Mouse (Mus musculus): ENCODE results near the gene Prkrip1.

Gene Prkrip1

DNA sequence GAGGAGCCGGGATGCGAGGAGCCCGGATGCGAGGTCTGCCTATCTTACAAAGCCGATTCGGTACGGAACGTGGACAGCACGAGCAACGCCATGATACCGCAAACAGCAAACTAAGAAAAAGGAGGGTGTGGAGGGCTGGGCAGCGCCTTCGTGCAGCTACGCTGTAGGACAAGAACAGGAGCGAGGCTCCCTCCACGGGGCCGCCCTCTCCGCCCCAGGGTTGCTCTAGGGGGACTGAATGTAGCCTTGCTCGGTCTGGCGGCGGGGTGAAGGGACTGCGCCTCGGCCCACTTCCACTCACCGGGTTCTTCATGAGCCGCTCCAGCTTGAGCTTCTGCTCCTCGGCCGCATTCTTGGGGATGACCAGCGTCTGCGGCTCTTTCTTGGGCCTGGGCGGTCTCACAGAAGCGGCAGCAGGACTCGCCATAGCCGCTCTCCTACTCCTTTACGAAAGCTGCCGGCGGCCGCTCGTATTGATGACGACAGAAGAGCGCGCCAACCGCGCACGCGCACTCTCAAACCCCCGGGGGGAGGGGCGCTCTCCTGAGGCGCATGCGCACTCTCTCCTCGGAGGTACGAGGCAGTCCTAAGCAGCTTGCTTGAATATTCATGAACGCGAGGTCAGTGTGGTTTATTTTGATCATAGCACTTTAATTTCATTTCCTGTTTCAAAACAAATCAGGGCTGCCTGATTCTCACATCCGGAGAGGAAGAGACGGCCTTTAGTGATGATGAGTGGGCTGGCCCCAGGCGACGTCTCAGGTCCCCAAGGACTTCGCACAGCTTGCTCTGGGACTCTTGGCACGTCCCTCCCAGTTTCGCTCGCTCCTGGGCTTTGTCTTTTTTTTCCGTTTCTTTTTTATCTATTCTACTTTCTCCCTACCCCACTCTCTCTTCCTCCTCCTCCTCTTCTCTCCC lies at the start of gene Prkrip1:
Prkrip1 (minus strand) TSS at position 490 of the 918 bp plus-strand sequence.
- DNase-seq (ENCODE audit: low spot score) = peak; percentile 100

GRCm38 (mm10) chr5:136248441-136248840 lies 49.7 kb upstream of the Prkrip1 start:
- no peak for DNase-seq (ENCODE audit: low spot score)

DNA sequence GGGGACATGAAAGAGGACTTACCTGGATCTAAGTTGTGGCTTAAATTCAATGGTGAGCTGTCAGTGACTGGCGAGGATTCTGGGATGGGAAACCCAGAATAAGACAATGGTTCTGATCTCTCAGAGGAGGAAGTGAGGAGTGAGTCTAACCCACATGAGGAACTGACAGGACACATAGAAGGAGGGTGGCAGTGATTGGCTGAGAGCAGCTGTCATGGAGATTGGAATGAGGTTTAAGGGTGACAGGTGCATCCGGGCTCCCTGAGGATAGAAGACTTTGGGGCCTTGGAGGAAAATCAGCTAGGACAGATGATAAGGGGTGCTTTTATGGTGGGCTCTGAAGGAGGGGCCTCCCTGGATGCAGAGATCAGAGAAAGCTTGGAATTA lies 47.7 kb upstream of the Prkrip1 start, which contains the start of gene Sh2b2:
Sh2b2 (minus strand) TSS at position 105 of the 387 bp plus-strand sequence.
- no peak for DNase-seq (ENCODE audit: low spot score)

DNA sequence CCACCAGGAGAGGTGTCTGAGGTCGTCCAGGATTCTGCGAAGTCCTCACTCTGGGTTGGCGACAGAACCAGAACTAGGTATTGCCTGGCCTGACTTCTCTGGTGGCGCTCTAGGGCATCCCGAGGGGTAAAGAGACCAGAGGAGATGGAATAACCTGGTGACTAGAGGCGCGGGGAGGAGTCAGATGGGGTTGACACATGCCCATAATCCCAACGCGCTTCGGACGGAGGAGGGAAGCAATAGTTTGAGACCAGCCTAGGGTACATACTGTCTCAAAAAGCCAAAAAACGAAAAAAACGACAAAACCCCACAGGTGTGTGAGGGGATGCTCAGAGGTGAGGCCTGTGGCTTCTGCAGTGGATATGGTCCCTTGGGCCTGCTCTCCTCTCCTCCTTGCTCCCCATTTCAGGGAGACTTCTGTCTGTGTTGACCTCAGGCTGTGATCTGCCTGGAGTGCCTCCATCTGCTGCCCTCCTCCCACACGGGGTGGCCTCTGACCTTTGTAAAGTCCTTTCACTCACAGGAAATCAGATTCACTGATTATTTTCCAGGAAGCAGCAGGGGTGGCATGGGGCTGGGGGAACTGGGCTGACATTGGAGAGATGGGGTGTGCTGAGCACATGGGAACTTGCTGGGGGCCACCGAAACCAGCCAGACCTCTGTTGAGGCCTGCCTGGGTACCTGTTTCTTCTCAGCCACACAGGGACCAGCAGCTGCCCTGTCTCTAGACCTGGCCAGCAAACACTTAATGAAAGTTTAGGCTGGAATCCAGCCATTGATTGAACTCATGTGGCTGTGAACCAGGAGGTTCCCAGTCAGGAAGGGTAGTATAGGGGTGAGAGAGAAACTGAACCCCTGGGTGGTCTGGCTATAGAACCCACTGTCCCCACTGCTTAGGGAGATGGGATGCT lies 47.0 kb upstream of the Prkrip1 start:
- peak; percentile 85 for DNase-seq (ENCODE audit: low spot score)

GRCm38 (mm10) chr5:136244762-136245540 lies 46.2 kb upstream of the Prkrip1 start:
- peak; percentile 94 for DNase-seq (ENCODE audit: low spot score)

DNA sequence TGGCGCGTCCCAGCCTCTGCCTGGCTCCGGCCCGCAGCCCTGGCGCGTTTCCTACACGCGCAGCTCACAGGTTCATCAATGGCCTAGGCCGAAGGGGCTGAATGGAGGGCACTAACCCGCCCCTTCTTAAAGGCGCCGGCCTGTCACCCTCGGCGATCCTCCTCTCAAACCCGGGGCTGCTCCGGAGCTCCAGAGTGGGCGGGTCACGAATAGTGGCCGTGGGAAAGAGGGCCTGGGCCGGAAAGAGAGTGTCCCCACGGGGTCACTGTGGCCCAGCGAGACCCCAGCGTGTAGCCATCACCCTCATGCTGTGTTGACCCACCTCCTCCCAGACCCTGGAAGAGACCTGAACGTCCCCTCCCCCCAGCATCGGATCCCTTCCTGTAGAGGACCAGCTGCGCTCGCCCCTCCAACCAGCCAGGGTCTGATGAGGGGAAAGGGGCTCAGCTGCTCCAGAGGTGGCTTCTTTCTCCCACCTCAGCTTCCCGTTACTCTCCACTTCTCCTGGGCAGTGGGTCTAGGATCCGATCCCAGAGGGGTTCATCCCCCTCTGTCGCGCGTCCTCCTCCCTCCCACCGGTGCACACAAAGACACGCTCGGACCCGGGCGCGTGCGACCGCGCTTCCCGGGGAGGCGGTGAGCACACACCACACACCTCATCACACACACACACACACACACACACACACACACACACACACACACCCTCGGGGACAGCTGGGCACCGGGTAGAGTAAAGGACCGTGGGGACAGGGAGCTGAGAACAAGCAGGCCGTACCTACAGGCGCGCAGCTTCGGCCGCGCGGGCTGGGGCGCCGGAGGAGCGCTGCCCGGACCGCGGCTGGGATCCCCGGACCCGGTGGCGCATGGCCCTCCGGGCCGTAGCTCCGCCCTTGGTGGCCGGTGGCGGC lies 45.3 kb upstream of the Prkrip1 start:
- DNase-seq (ENCODE audit: low spot score) = peak; percentile 71

GRCm38 (mm10) chr5:136241161-136241560 lies 42.4 kb upstream of the Prkrip1 start:
- no peak for DNase-seq (ENCODE audit: low spot score)

DNA sequence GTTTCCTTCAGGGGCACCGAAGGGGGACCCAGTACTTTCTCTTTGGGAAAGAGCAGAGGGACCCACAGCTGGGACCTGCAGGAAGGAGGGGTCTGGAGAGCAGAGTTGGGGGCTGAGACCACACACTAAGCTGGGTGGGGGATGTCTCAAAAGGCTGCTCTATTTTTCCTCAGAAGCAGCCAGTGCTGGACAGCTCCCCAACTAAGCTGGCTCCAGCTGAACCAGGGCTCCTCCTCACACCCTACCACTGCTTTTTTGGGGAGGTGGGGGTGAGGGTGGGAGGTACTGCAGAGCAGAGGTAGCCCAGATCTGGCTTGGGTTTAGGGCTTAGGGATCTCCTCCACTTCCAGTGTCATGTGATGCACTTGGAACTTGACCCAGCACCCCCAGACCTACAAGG lies 41.6 kb upstream of the Prkrip1 start:
- DNase-seq (ENCODE audit: low spot score) = no peak

GRCm38 (mm10) chr5:136237607-136238006 lies 38.8 kb upstream of the Prkrip1 start:
- no peak for DNase-seq (ENCODE audit: low spot score)

DNA sequence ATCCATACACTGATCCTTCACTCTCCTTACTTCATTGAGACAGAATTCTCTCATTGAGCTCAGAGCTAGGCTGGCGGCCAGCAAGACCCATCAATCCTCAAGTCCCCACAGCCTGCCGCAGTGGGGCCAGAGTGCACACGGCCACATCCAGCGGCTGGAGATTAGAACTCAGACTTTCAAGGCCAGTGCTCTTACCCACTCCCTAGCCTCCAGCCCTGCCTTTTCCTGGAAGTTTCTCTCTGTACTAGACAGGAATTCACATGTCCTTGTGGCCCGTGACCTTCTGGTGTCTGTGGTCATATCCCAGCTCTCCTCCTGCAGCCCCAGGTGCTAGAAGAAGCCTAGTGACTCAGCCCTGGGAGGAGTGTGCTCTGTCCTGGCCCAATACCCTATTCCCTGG lies 37.8 kb upstream of the Prkrip1 start:
- DNase-seq (ENCODE audit: low spot score) = no peak

- no peak for DNase-seq (ENCODE audit: low spot score)
These were observed 31.7 kb upstream of the Prkrip1 start for GRCm38 (mm10) chr5:136230348-136231035.

DNA sequence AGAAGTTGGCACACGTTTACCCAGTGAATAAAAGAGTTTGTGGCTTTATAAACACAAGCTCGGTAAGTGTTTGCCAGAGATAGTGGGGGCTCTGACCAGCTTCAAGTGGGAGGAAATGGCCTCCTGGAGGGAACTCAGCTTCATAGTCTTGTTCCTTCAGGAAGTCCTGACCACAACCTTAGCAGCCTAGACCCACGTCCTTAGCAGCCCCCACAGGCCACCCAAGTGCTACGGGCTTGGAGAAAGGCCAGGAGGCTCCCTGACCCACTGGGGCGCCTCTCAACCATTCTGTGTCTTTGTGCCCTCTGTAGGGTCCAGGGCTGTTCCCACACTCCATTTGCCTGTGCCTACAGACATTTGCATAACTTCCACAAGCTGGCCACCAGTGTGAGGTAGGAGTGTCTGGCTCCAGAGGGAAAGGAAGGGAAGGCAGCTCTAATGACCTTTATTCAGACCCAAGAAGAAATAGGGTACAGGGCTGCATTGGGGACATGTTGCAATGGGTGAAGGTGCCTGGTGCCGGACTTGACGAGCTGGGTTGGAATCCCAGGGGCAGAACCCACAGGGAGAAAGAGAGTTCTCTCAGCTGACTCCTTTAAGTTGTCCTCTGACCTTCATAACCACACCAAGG lies 27.6 kb upstream of the Prkrip1 start:
- DNase-seq (ENCODE audit: low spot score) = no peak

DNA sequence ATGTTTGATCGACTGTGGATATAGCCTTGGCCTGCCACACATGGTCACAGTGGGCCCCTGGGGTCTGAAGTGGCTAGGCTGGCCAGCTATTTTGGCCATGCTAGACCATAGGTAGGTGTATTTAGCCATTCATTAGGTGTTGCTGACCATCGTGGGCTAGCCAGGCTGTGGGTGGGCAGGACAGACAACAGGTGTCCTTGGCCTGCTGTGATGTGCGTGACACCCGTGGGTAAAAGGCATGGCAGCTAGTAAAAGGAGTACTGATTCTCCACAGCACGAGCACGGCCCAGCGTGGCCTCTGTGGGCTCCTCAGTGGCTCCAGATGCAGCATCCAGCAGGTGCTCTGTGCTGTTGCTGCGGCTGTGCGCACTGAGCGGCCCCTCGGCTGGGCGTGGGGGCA lies 19.8 kb upstream of the Prkrip1 start:
- DNase-seq (ENCODE audit: low spot score) = no peak

- no peak for DNase-seq (ENCODE audit: low spot score)
These were observed 19.2 kb upstream of the Prkrip1 start for GRCm38 (mm10) chr5:136217932-136218381.

- no peak for DNase-seq (ENCODE audit: low spot score)
These were observed 18.4 kb upstream of the Prkrip1 start for GRCm38 (mm10) chr5:136217004-136217665.

GRCm38 (mm10) chr5:136215958-136216357 lies 17.2 kb upstream of the Prkrip1 start:
- DNase-seq (ENCODE audit: low spot score) = peak; percentile 62

DNA sequence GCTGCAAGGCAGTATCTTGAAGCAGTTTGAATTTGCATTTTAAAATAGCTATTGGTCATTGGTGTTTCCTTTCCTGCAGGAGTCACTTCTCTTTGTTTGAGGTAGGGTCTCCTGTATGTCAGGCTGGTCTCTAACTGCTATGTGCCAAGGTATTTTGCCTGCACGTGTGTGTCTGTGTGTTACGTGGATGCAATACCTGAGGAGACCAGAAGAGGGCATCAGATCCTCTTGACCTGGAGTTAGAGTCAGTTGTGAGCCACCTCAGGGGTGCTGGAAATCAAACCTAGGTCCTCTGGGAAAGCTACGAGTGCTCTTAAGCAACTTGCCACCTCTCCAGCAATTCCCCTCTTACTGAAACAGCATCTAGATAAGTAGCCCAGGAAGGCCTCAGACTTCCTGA lies 16.4 kb upstream of the Prkrip1 start:
- DNase-seq (ENCODE audit: low spot score) = no peak

DNA sequence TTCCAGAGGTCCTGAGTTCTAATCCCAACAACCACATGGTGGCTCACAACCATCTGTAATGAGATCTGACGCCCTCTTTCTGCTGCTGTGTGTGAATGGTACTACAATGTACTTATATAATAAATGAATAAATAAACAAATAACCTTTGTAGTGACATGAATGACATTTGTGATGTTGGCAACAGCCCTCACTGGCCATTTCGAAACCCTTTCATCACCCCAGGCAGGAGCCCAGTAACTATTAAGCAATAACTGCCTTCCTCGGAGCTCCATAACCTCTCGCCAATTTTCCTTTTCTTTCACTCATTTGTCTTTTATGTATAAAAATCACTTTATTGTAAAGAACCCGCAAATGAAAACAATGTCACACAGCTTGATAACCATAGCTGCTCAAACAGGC lies 15.0 kb upstream of the Prkrip1 start:
- DNase-seq (ENCODE audit: low spot score) = no peak

GRCm38 (mm10) chr5:136212716-136213115 lies 14.0 kb upstream of the Prkrip1 start:
- no peak for DNase-seq (ENCODE audit: low spot score)

Data from MN1 (cell line).